In the genomic region with DNA sequence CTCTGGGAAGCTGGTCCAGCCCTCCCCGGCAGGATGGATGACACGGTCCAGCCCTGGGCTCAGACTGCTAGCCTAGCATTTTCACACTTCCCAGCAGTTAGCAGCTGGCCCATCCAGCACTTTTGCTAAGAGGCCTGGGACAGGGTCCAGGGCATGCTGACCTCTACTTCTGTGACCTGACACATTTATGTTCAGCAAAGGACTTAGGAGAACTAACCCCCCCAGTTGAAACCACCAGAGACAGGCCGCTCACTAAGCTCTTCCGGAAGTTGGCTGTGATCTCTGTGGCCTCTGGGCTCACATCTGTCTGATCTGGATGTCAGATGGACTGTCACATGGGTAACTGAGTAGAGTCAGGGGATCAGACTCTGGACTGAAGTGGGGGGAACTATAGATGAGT, we compare ENCODE assay signal across 15 mouse cellular contexts. TPM values are rescaled to one million over a fixed set of nuclear protein-coding genes. Genes with fewer than 3 reads are reported as not detected.
A peak's percentile ranks its signal among the peaks of the same experiment; 100 is the strongest.
DNase-seq lines count a peak whose midpoint lies in the region; ATAC-seq and TF ChIP-seq lines count a peak whose summit lies in the region.
"Had no signal": no experiment of that assay in that cellular context is flagged by ENCODE, and none has a peak within 500 bp of the region (broad histone marks: within the 10 kb centered on the region; RNA-seq: fewer than 3 reads in every experiment).

No protein-coding gene starts in this region.

- no peak for TF ChIP-seq EP300 in stomach, postnatal 0 days (optimal IDR thresholded peaks at IDR 0.05)

- H3K27ac ChIP-seq in kidney, embryonic 15.5 days = no peak overlapping the region
- H3K27ac ChIP-seq in stomach, embryonic 14.5 days (ENCODE audit: low read length) = 0 out of 2 replicates have a peak overlapping the region, but pooled peaks have one; percentile 28
- no peak overlapping the region for H3K27ac ChIP-seq in stomach, postnatal 0 days (replicated peaks)
- H3K27ac ChIP-seq: heart, adult 2 months; hindbrain, embryonic 15.5 days; midbrain, embryonic 12.5 days had no signal

- 0 out of 2 replicates have a peak, but pooled peaks cover 13% of the 10 kb centered on the region for H3K27me3 ChIP-seq in kidney, embryonic 15.5 days
- no peaks in the 10 kb centered on the region for H3K27me3 ChIP-seq in stomach, embryonic 14.5 days (ENCODE audit: control insufficient read depth, insufficient read depth, low read length)
- H3K27me3 ChIP-seq in stomach, postnatal 0 days (ENCODE audit: control insufficient read depth, insufficient read depth, low read length) = no peaks in the 10 kb centered on the region
- H3K27me3 ChIP-seq: hindbrain, embryonic 15.5 days had no signal

- no peak overlapping the region for H3K9ac ChIP-seq in kidney, embryonic 15.5 days
- no peak overlapping the region for H3K9ac ChIP-seq in stomach, embryonic 14.5 days (replicated peaks; ENCODE audit: low read depth, low read length)
- no peak overlapping the region for H3K9ac ChIP-seq in stomach, postnatal 0 days (ENCODE audit: low read length)
- H3K9ac ChIP-seq: forebrain, postnatal 0 days; hindbrain, embryonic 15.5 days; midbrain, embryonic 12.5 days had no signal

- H3K9me3 ChIP-seq in kidney, embryonic 15.5 days (replicated peaks) = no peaks in the 10 kb centered on the region
- no peaks in the 10 kb centered on the region for H3K9me3 ChIP-seq in stomach, embryonic 14.5 days (ENCODE audit: control insufficient read depth, low read depth, low read length)
- no peaks in the 10 kb centered on the region for H3K9me3 ChIP-seq in stomach, postnatal 0 days (ENCODE audit: control insufficient read depth, low read length)
- H3K9me3 ChIP-seq: hindbrain, embryonic 15.5 days; midbrain, embryonic 12.5 days had no signal

- H3K4me1 ChIP-seq in kidney, embryonic 15.5 days = peaks cover 49% of the 10 kb centered on the region
- H3K4me1 ChIP-seq in stomach, embryonic 14.5 days (ENCODE audit: control insufficient read depth, insufficient read depth, low read length) = peaks cover 17% of the 10 kb centered on the region
- H3K4me1 ChIP-seq in stomach, postnatal 0 days (replicated peaks; ENCODE audit: control insufficient read depth, insufficient read depth) = no peaks in the 10 kb centered on the region

- intact Hi-C loops in left cerebral cortex, postnatal 4 days (cut with DNase I) = no loop called here

- no peak for TF ChIP-seq CTCF in stomach, postnatal 0 days (IDR thresholded peaks at IDR 0.05; ENCODE audit: low read depth)

- DNase-seq in embryo, embryonic 10 days (ENCODE audit: low spot score) = peak; percentile 65
- DNase-seq in embryo, embryonic 11 days = no peak
- peak; percentile 55 for DNase-seq in kidney, adult 11 months
- DNase-seq in stomach, postnatal 0 days (ENCODE audit: low spot score) = no peak
- DNase-seq in yolk sac, embryonic 10.5 days (ENCODE audit: low spot score) = peak; percentile 54
- no peak for DNase-seq in left cerebral cortex, postnatal 4 days
- DNase-seq: adrenal gland, postnatal 10 days; cerebellum, postnatal 25 days; forebrain, postnatal 0 days; heart, adult 2 months; thymus, adult 2 months had no signal

- no peak; the same call in 1 of the 2 replicates for ATAC-seq in kidney, embryonic 15.5 days (replicated peaks; ENCODE audit: low FRiP score)
- ATAC-seq in stomach, embryonic 14.5 days (ENCODE audit: insufficient number of reproducible peaks, insufficient read depth, low FRiP score, low read depth) = no peak; the same call in 1 of the 2 replicates
- ATAC-seq in stomach, postnatal 0 days (ENCODE audit: low FRiP score, low TSS enrichment) = no peak
- ATAC-seq: forebrain, postnatal 0 days had no signal

- no peaks in the 10 kb centered on the region for H3K36me3 ChIP-seq in kidney, embryonic 15.5 days
- no peaks in the 10 kb centered on the region for H3K36me3 ChIP-seq in stomach, embryonic 14.5 days (ENCODE audit: control insufficient read depth, insufficient read depth, low read length)
- H3K36me3 ChIP-seq in stomach, postnatal 0 days (ENCODE audit: control insufficient read depth, insufficient read depth, low read length) = no peaks in the 10 kb centered on the region
- H3K36me3 ChIP-seq: hindbrain, embryonic 15.5 days; midbrain, embryonic 12.5 days had no signal

- no peak overlapping the region for H3K4me2 ChIP-seq in kidney, embryonic 15.5 days
- H3K4me2 ChIP-seq in stomach, embryonic 14.5 days (replicated peaks; ENCODE audit: low read depth, low read length) = no peak overlapping the region
- no peak overlapping the region for H3K4me2 ChIP-seq in stomach, postnatal 0 days (replicated peaks; ENCODE audit: low read depth)
- H3K4me2 ChIP-seq: hindbrain, embryonic 15.5 days; midbrain, embryonic 12.5 days had no signal

- 21% methylated on average over 4 of the region's 4 CpGs for WGBS in kidney, embryonic 15.5 days
- WGBS in stomach, embryonic 14.5 days = 36% methylated on average over 4 of the region's 4 CpGs
- WGBS in stomach, postnatal 0 days = 41% methylated on average over 4 of the region's 4 CpGs

- H3K4me3 ChIP-seq in kidney, embryonic 15.5 days (replicated peaks) = no peak overlapping the region
- no peak overlapping the region for H3K4me3 ChIP-seq in stomach, embryonic 14.5 days (ENCODE audit: low read depth, low read length)
- no peak overlapping the region for H3K4me3 ChIP-seq in stomach, postnatal 0 days (ENCODE audit: low read depth, low read length)
- H3K4me3 ChIP-seq: heart, adult 2 months; hindbrain, embryonic 15.5 days; midbrain, embryonic 12.5 days had no signal

RNA-seq across cellular contexts. Expression of gene Ngfr, which starts 33.5 kb away (rescaled TPM):
- polyA plus RNA-seq in kidney, embryonic 15.5 days (2015; fragmentation: Nextera tagmentation; extraction: Ambion mirVana) = 25.8 and 28.7 TPM in 2 replicates
- polyA plus RNA-seq in stomach, embryonic 14.5 days (2014; fragmentation: Nextera tagmentation; extraction: Ambion mirVana) = 8.5 and 9.3 TPM in 2 replicates
- polyA plus RNA-seq in stomach, postnatal 0 days (2015; fragmentation: Nextera tagmentation; extraction: Ambion mirVana) = 3.9 and 4.8 TPM in 2 replicates
- total RNA-seq in left cerebral cortex, postnatal 4 days (2021) = 1 to 10 TPM; 4.2 to 8.1 TPM

RNA-seq across cellular contexts. Expression of gene Phb, which starts 45.7 kb away (rescaled TPM):
- 270 and 290 TPM in 2 replicates for polyA plus RNA-seq in kidney, embryonic 15.5 days (2015; fragmentation: Nextera tagmentation; extraction: Ambion mirVana)
- polyA plus RNA-seq in stomach, embryonic 14.5 days (2014; fragmentation: Nextera tagmentation; extraction: Ambion mirVana) = 224 and 239 TPM in 2 replicates
- polyA plus RNA-seq in stomach, postnatal 0 days (2015; fragmentation: Nextera tagmentation; extraction: Ambion mirVana) = 190 and 202 TPM in 2 replicates
- total RNA-seq in left cerebral cortex, postnatal 4 days (2021) = 100 to 1,000 TPM in 1 of 2 experiments, 10 to 100 TPM in 1; 96.0 to 104 TPM

Comparison
In these comparisons a context has a peak if more than half of its experiments do, and no peak if none do; other contexts are left out.
1. DNase-seq: peak in embryo, embryonic 10 days (single experiment), kidney, adult 11 months (single experiment) and yolk sac, embryonic 10.5 days (single experiment); none in embryo, embryonic 11 days (single experiment), stomach, postnatal 0 days (single experiment) and left cerebral cortex, postnatal 4 days (single experiment).